Mouse (Mus musculus) midbrain, embryonic 10.5 days (tissue): ENCODE data around the gene Ddah1. TPM values are rescaled to one million over a fixed set of nuclear protein-coding genes. Genes with fewer than 3 reads are reported as not detected.

Source experiments
- DNase-seq: peaks from one replicate; pipeline ENCODE4 v3.0.0-alpha.2; 2017; ENCODE audit warnings: low spot score
- H3K27ac ChIP-seq: fragments of 300-500 bp; sonication (generic); replicated peaks from 2 replicates; pipeline ENCODE4 v1.5.1; 2016; ENCODE audit warnings: mild to moderate bottlenecking
- H3K27me3 ChIP-seq: fragments of 300-500 bp; sonication (generic); 2 replicates; pipeline ENCODE4 v1.6.1; 2016; ENCODE audit warnings: low read depth, mild to moderate bottlenecking; ENCODE audit not compliant: poor library complexity, severe bottlenecking
- H3K36me3 ChIP-seq: fragments of 300-500 bp; sonication (generic); 2 replicates; pipeline ENCODE4 v1.6.1; 2016; ENCODE audit warnings: mild to moderate bottlenecking, moderate library complexity
- H3K4me1 ChIP-seq: fragments of 300-500 bp; sonication (generic); 2 replicates; pipeline ENCODE4 v1.6.1; 2016
- H3K4me3 ChIP-seq: fragments of 300-500 bp; sonication (generic); 2 replicates; pipeline ENCODE4 v1.5.1; 2016; ENCODE audit warnings: mild to moderate bottlenecking, moderate library complexity
- H3K9me3 ChIP-seq: fragments of 300-500 bp; sonication (generic); replicated peaks from 2 replicates; pipeline ENCODE4 v1.6.1; 2016; ENCODE audit warnings: mild to moderate bottlenecking
- WGBS: fragments of 180-500 bp; shearing (Covaris S2); methylation state at CpG from one replicate; pipeline ENCODE4 v1.1.7; 2016; 5-methylcytosine and 5-hydroxymethylcytosine counted together
- polyA plus RNA-seq: library from polyadenylated mRNA; unstranded; fragments of >200 nt; fragmentation: Nextera tagmentation; extraction: Ambion mirVana; gene quantifications from 2 replicates; pipeline ENCODE4 v1.2.1, GENCODE M21; 2016

Gene Ddah1
- polyA plus RNA-seq, 1 experiment from 2014 or later, result 24.0 TPM

DNA sequence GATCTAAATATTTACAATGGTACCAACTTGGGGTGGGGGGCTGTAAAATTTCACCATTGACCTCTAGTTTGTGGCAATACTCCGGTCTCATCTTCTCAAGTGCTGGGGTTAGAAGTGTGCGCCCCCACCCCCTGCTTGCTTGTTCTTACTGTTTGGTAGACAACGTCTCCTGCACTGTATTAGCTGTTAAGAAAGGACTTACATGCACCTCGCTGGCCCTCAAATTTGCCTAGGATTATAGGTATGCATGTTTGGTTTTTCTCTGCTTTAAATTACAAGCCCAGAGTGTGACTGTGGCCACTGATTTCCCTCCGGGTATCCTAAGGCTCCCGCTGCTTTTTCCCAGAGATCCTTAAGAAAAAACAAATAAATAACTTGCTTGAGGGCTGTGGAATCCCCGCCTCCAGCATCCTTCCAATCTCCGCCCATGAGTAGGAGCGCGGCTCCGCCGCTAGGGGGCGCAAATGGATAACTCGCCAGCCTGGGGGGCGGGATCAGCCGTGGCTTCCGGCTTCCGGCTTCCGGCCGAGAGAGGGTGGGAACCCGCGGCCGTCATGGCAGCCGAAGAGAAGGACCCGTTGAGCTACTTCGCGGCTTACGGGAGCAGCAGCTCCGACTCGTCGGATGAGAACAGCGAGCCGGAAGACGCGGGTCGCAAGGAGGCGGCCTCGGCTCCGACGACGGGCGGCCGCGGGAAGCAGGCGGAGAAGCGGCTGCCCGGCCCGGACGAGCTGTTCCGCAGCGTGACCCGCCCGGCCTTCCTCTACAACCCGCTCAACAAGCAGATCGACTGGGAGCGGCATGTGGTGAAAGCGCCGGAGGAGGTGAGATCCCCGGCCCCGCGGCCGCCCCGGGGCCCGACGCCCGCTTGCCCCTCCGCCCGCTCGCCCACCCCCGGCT lies 179.3 kb downstream of the Ddah1 start, which contains the start of gene 2410004B18Rik:
2410004B18Rik (plus strand) TSS at position 510 of the 900 bp plus-strand sequence.
- no peaks in the 10 kb centered on the region for H3K27me3 ChIP-seq
- H3K9me3 ChIP-seq, result no peaks in the 10 kb centered on the region
- H3K27ac ChIP-seq, result peak within 1 kb of the TSS; percentile 89
- peaks cover 23% of the 10 kb centered on the region for H3K4me1 ChIP-seq
- peaks cover 45% of the 10 kb centered on the region for H3K36me3 ChIP-seq
- 2% methylated on average over 62 of the region's 70 CpGs for WGBS
- peak within 1 kb of the TSS; percentile 95 for H3K4me3 ChIP-seq
- DNase-seq, result peak; percentile 96

GRCm38 (mm10) chr3:145938405-145939349 lies 180.2 kb downstream of the Ddah1 start:
- H3K36me3 ChIP-seq, result peaks cover 44% of the 10 kb centered on the region
- H3K27ac ChIP-seq, result peak overlapping the region; percentile 89
- peaks cover 23% of the 10 kb centered on the region for H3K4me1 ChIP-seq
- no peak for DNase-seq
- peak overlapping the region; percentile 95 for H3K4me3 ChIP-seq
- WGBS, result 21% methylated on average over 50 of the region's 50 CpGs
- H3K27me3 ChIP-seq, result no peaks in the 10 kb centered on the region
- no peaks in the 10 kb centered on the region for H3K9me3 ChIP-seq

DNA sequence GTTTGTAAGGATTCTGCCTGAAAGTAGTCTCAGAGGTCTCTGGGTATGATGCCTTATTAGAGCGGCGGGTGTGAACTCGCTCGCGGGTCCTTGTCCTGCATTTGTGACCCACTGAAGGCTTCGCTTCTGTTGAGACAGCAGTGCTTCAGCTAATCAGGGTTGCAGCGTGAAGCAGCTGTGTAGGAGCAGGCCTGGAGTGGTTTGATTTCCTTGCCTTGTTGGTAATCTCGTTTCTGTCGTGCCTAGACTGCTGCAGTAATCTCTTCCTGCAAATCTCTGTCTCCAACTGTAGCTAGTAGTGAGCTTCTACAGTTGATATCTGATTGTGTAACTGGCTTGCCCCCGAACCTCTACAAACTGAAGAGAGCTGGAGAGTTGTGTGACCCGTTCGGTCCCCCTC lies 180.9 kb downstream of the Ddah1 start:
- Histone ChIP-seq H3K4me1 (peaks cover 23% of the 10 kb centered on the region), H3K9me3 (no peaks in the 10 kb centered on the region), H3K36me3 (peaks cover 48% of the 10 kb centered on the region), H3K27ac (no peak overlapping the region), H3K4me3 (peak overlapping the region; percentile 95), H3K27me3 (no peaks in the 10 kb centered on the region)
- no peak for DNase-seq
- 89% methylated on average over 12 of the region's 12 CpGs for WGBS

- Histone ChIP-seq H3K9me3 (no peaks in the 10 kb centered on the region), H3K4me3 (no peak overlapping the region), H3K4me1 (peaks cover 23% of the 10 kb centered on the region), H3K27me3 (no peaks in the 10 kb centered on the region), H3K27ac (no peak overlapping the region), H3K36me3 (peaks cover 51% of the 10 kb centered on the region)
- DNase-seq, result no peak
- 87% methylated on average over 4 of the region's 4 CpGs for WGBS
Measured at GRCm38 (mm10) chr3:145939971-145940370, 181.5 kb downstream of the Ddah1 start.

- Histone ChIP-seq H3K4me3 (no peak overlapping the region), H3K4me1 (peaks cover 23% of the 10 kb centered on the region), H3K27me3 (no peaks in the 10 kb centered on the region), H3K27ac (no peak overlapping the region), H3K9me3 (no peaks in the 10 kb centered on the region), H3K36me3 (peaks cover 58% of the 10 kb centered on the region)
- DNase-seq, result peak; percentile 60
- WGBS, result 26% methylated on average over 3 of the region's 3 CpGs
Measured at GRCm38 (mm10) chr3:145941971-145942370, 183.5 kb downstream of the Ddah1 start.

Other genes starting within 250 kb of the Ddah1 start
- 42.1 and 46.4 TPM in 2 replicates for gene Znhit6, start 182.5 kb upstream of the Ddah1 start, polyA plus RNA-seq
- gene Ccn1, start 108.7 kb upstream of the Ddah1 start, polyA plus RNA-seq, result 32.5 and 36.2 TPM in 2 replicates
- 43.9 and 44.3 TPM in 2 replicates for gene Bcl10, start 164.1 kb downstream of the Ddah1 start, polyA plus RNA-seq
- 50.6 and 51.1 TPM in 2 replicates for gene 2410004B18Rik, start 179.3 kb downstream of the Ddah1 start, polyA plus RNA-seq
- 0.53 and 0.95 TPM in 2 replicates for gene Syde2, start 229.2 kb downstream of the Ddah1 start, polyA plus RNA-seq